Comparison of ENCODE assay signal across 8 mouse cellular contexts in the genomic region with DNA sequence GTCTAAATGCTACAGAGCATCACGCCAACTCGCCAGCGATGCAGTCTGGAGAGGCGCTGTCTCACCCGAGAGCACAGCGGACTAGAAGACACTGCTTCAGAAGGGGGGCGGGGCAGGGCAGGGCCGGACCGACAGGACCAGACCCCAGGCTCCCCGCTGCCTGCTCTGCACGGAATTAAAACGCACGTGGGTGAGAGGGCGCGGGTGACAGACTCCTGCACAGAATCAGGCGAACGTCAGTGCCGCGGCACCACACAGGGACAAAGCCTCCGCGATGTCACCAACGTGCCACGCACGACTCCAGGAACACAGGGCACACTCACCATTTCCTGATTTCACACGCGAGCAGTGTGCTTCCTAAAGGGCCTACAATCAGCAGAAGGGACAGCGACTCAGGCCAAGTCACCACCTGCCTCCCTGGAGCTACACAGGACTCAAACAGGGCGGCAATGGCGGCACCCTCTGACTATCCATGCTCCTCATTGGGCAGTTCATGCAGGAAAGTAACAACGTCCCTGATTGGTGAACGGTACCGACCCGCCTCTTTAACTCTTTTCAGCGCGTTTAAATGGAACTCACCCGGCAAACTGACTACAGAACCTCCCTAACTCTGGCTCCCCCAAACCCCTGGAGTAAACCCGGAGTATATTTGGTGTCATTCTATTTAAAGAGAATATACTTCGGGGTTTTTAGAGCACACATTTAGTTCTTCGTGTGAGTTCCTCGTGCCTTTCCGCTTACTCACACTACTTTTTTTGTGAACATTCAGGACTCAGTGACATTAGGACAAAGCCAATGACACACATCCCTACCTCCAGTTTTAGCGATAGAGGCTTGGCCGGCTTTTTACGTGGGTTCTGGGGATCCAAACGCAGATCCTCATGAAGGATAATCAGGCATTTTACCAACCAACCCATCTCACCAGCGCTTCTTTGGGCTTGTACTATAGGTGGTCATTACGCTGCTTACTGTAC. TPM values are rescaled to one million over a fixed set of nuclear protein-coding genes. Genes with fewer than 3 reads are reported as not detected.
DNase-seq lines count a peak whose midpoint lies in the region; ATAC-seq lines count a peak whose summit lies in the region.

A gene (minus strand): TSS at position 468 of the 974 bp plus-strand sequence.

- peak; percentile 96 for ATAC-seq in heart, embryonic 13.5 days (ENCODE audit: extremely low read depth, insufficient number of reproducible peaks, low FRiP score, low TSS enrichment)
- ATAC-seq in liver, embryonic 12.5 days: peak; percentile 100
- peak; percentile 100 for ATAC-seq in stomach, embryonic 15.5 days (ENCODE audit: insufficient read depth, low FRiP score, low read depth)

- WGBS in heart, embryonic 13.5 days: 4% methylated on average over 47 of the region's 47 CpGs
- 4% methylated on average over 47 of the region's 47 CpGs for WGBS in liver, embryonic 12.5 days (ENCODE audit: insufficient replicate concordance)
- 4% methylated on average over 47 of the region's 47 CpGs for whole genome bisulfite sequencing in stomach, embryonic 15.5 days

- H3K4me1 ChIP-seq in brown adipose tissue, adult 24 weeks (ENCODE audit: control insufficient read depth, insufficient read depth, insufficient read length, low read length): no peaks in the 10 kb centered on the region
- peaks cover 14% of the 10 kb centered on the region for H3K4me1 ChIP-seq in heart, embryonic 13.5 days
- H3K4me1 ChIP-seq in liver, embryonic 12.5 days: peaks cover 16% of the 10 kb centered on the region
- no peaks in the 10 kb centered on the region for H3K4me1 ChIP-seq in stomach, embryonic 15.5 days

- no peaks in the 10 kb centered on the region for H3K9me3 ChIP-seq in heart, embryonic 13.5 days
- H3K9me3 ChIP-seq in liver, embryonic 12.5 days (replicated peaks): no peaks in the 10 kb centered on the region
- H3K9me3 ChIP-seq in stomach, embryonic 15.5 days: no peaks in the 10 kb centered on the region

- peak; percentile 92 for DNase-seq in CD4-positive, CD25-positive, alpha-beta regulatory T cell, adult 2 months (ENCODE audit: low read depth, low spot score)
- peak; percentile 18 for DNase-seq in fat pad, adult 2 months (ENCODE audit: extremely low read depth, low read depth, low spot score)
- DNase-seq in kidney, postnatal 10 days: peak; percentile 89
- peak; percentile 79 to 84 for DNase-seq in natural killer cell, adult 2 months (ENCODE audit: low spot score in 2 of 2)

- H3K36me3 ChIP-seq in heart, embryonic 13.5 days: 0 out of 2 replicates have a peak, but pooled peaks cover 3% of the 10 kb centered on the region
- H3K36me3 ChIP-seq in liver, embryonic 12.5 days: no peaks in the 10 kb centered on the region
- no peaks in the 10 kb centered on the region for H3K36me3 ChIP-seq in stomach, embryonic 15.5 days

- peak within 1 kb of the TSS; percentile 89 for H3K4me3 ChIP-seq in brown adipose tissue, adult 24 weeks (ENCODE audit: insufficient read depth, low read depth, low read length)
- peak within 1 kb of the TSS; percentile 91 for H3K4me3 ChIP-seq in heart, embryonic 13.5 days
- peak within 1 kb of the TSS; percentile 89 for H3K4me3 ChIP-seq in liver, embryonic 12.5 days
- peak within 1 kb of the TSS; percentile 78 for H3K4me3 ChIP-seq in stomach, embryonic 15.5 days (replicated peaks)

- no peak within 1 kb of the TSS for H3K27ac ChIP-seq in brown adipose tissue, adult 24 weeks (replicated peaks; ENCODE audit: low read depth, low read length)
- H3K27ac ChIP-seq in heart, embryonic 13.5 days (replicated peaks): peak within 1 kb of the TSS; percentile 93
- peak within 1 kb of the TSS; percentile 83 for H3K27ac ChIP-seq in liver, embryonic 12.5 days
- H3K27ac ChIP-seq in stomach, embryonic 15.5 days: peak within 1 kb of the TSS; percentile 84

- peak within 1 kb of the TSS; percentile 93 for H3K9ac ChIP-seq in heart, embryonic 13.5 days
- H3K9ac ChIP-seq in liver, embryonic 12.5 days: peak within 1 kb of the TSS; percentile 84
- peak within 1 kb of the TSS; percentile 57 for H3K9ac ChIP-seq in stomach, embryonic 15.5 days

- H3K4me2 ChIP-seq in heart, embryonic 13.5 days: peak within 1 kb of the TSS; percentile 88
- peak within 1 kb of the TSS; percentile 88 for H3K4me2 ChIP-seq in liver, embryonic 12.5 days
- H3K4me2 ChIP-seq in stomach, embryonic 15.5 days: peak within 1 kb of the TSS; percentile 78

- H3K27me3 ChIP-seq in heart, embryonic 13.5 days (replicated peaks): no peaks in the 10 kb centered on the region
- H3K27me3 ChIP-seq in liver, embryonic 12.5 days (replicated peaks): no peaks in the 10 kb centered on the region
- no peaks in the 10 kb centered on the region for H3K27me3 ChIP-seq in stomach, embryonic 15.5 days (replicated peaks)

RNA-seq across cellular contexts. Expression of the gene that starts here (rescaled TPM):
- 2.2 and 3.8 TPM in 2 replicates for polyA plus RNA-seq in brown adipose tissue, adult 24 weeks (2012; ENCODE audit: insufficient read depth, insufficient read length, missing spikeins)
- polyA plus RNA-seq in heart, embryonic 13.5 days (2015; fragmentation: Nextera tagmentation; extraction: Ambion mirVana): 4.6 and 5.9 TPM in 2 replicates
- polyA plus RNA-seq in liver, embryonic 12.5 days (2016; fragmentation: Nextera tagmentation; extraction: Ambion mirVana): 4.5 and 5.3 TPM in 2 replicates
- 7.6 and 8.5 TPM in 2 replicates for polyA plus RNA-seq in stomach, embryonic 15.5 days (2015; fragmentation: Nextera tagmentation; extraction: Ambion mirVana)

Comparison
In these comparisons a context has a peak if more than half of its experiments do, and no peak if none do; other contexts are left out.
1. DNase-seq: peak in every context shown above with its lines; median percentile 92 in CD4-positive, CD25-positive, alpha-beta regulatory T cell, adult 2 months; 89 in kidney, postnatal 10 days; 82 in natural killer cell, adult 2 months; 18 in fat pad, adult 2 months.